Mouse (Mus musculus): ENCODE results near the gene Adgrb3.
"Not testable (repeated sequence)": the region's sequence is repeated elsewhere in the genome, so short reads cannot be mapped to it uniquely, and the experiment has no call there.

Adgrb3 gene

GRCm38 (mm10) chr1:25503524-25503923, 326.0 kb downstream of the Adgrb3 start:
- DNase-seq, result no peak

- DNase-seq, result no peak
These were observed 334.1 kb downstream of the Adgrb3 start for GRCm38 (mm10) chr1:25495202-25495914.

GRCm38 (mm10) chr1:25491503-25491902, 338.0 kb downstream of the Adgrb3 start:
- DNase-seq, result no peak

- DNase-seq, result no peak
These were observed 339.3 kb downstream of the Adgrb3 start for GRCm38 (mm10) chr1:25490174-25490573.

GRCm38 (mm10) chr1:25475699-25476098, 353.8 kb downstream of the Adgrb3 start:
- no peak for DNase-seq

GRCm38 (mm10) chr1:25474469-25474868, 355.0 kb downstream of the Adgrb3 start:
- DNase-seq, result peak; percentile 3 to 19

- not testable (repeated sequence) for DNase-seq
These were observed 357.9 kb downstream of the Adgrb3 start for GRCm38 (mm10) chr1:25471612-25472011.

- DNase-seq, result no peak
These were observed 366.9 kb downstream of the Adgrb3 start for GRCm38 (mm10) chr1:25462612-25463011.

GRCm38 (mm10) chr1:25435506-25435905, 394.0 kb downstream of the Adgrb3 start:
- no peak for DNase-seq

- DNase-seq, result no peak
These were observed 399.2 kb downstream of the Adgrb3 start for GRCm38 (mm10) chr1:25430219-25430862.

- DNase-seq, result no peak
These were observed 408.8 kb downstream of the Adgrb3 start for GRCm38 (mm10) chr1:25420701-25421100.

GRCm38 (mm10) chr1:25419378-25419777, 410.1 kb downstream of the Adgrb3 start:
- no peak for DNase-seq

- no peak for DNase-seq
These were observed 414.4 kb downstream of the Adgrb3 start for GRCm38 (mm10) chr1:25415084-25415483.

- DNase-seq, result no peak
These were observed 465.3 kb downstream of the Adgrb3 start for GRCm38 (mm10) chr1:25364186-25364585.

- no peak for DNase-seq
These were observed 471.0 kb downstream of the Adgrb3 start for GRCm38 (mm10) chr1:25358554-25358953.

- no peak for DNase-seq
These were observed 474.0 kb downstream of the Adgrb3 start for GRCm38 (mm10) chr1:25355486-25355885.

- no peak for DNase-seq
These were observed 484.6 kb downstream of the Adgrb3 start for GRCm38 (mm10) chr1:25344876-25345275.

- no peak for DNase-seq
These were observed 504.1 kb downstream of the Adgrb3 start for GRCm38 (mm10) chr1:25325406-25325805.

GRCm38 (mm10) chr1:25317142-25317541, 512.4 kb downstream of the Adgrb3 start:
- peak in 1 of 2 experiments; percentile 14 for DNase-seq

GRCm38 (mm10) chr1:25312344-25312743, 517.2 kb downstream of the Adgrb3 start:
- no peak for DNase-seq

- no peak for DNase-seq
These were observed 519.4 kb downstream of the Adgrb3 start for GRCm38 (mm10) chr1:25310066-25310465.

- DNase-seq, result no peak
These were observed 548.0 kb downstream of the Adgrb3 start for GRCm38 (mm10) chr1:25281471-25281870.

- DNase-seq, result no peak
These were observed 578.9 kb downstream of the Adgrb3 start for GRCm38 (mm10) chr1:25250562-25250961.

GRCm38 (mm10) chr1:25242436-25242835, 587.1 kb downstream of the Adgrb3 start:
- no peak for DNase-seq

All from lung, postnatal 4 days (tissue).